8 mouse cellular contexts compared by ENCODE assay signal in the genomic region with DNA sequence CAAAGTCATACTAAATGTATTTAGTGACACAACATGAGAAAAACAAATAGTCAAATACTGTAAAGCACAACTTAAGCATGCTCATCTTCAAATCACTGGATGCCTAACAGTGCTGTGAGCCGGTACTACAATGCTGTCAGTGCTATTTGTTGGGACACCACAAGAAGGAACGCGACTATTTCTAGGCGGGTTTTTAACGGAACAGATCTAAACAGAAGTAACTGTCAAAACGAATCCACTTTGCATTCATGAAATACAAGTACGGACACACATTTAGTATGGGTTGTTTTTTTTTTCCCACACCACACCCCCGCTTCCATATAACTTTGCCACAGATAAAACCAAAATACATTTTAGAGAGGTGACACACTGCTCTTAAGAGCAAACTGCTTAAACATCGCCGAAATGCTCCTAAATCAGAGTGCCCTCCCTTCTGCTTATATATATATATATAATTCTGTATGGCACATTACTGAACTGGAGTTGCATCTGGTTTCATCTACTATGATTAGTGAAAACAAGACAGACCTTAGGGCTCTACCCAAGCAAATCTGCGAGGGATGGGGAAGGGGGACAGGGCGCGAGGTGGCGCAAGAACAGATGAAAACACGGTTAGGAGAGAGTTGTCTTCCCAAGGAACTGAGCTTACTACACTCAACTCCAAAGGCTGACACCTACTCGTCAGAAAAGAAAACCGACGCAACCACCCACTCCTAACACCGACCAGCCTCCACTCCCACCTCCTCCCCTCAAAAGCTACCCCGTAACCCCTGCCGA. TPM values are rescaled to one million over a fixed set of nuclear protein-coding genes. Genes with fewer than 3 reads are reported as not detected.
DNase-seq lines count a peak whose midpoint lies in the region; ATAC-seq and TF ChIP-seq lines count a peak whose summit lies in the region.

No protein-coding gene starts in this region.

- no peaks in the 10 kb centered on the region for H3K36me3 ChIP-seq in forebrain, embryonic 11.5 days (ENCODE audit: control insufficient read depth, insufficient read depth, low read length)
- H3K36me3 ChIP-seq in lung, embryonic 16.5 days (ENCODE audit: control insufficient read depth, insufficient read depth, low read length), result no peaks in the 10 kb centered on the region

- no peaks in the 10 kb centered on the region for H3K27me3 ChIP-seq in forebrain, embryonic 11.5 days (ENCODE audit: control insufficient read depth, insufficient read depth, low read length)
- no peaks in the 10 kb centered on the region for H3K27me3 ChIP-seq in lung, embryonic 16.5 days (ENCODE audit: control insufficient read depth, insufficient read depth, low read depth, low read length)

- intact Hi-C loops in heart, postnatal 25 days (cut with DNase I), result loop anchor here (5.0 to 10.0 kb wide), 6 partner anchors 67 to 492 kb away; partner anchors contain the start of gene Lap3

- peak overlapping the region; percentile 92 for H3K4me3 ChIP-seq in forebrain, embryonic 11.5 days (ENCODE audit: low read depth, low read length)
- H3K4me3 ChIP-seq in layer of hippocampus, adult 2 months, result peak overlapping the region; percentile 97
- peak overlapping the region; percentile 89 for H3K4me3 ChIP-seq in lung, embryonic 16.5 days (ENCODE audit: low read length)

- H3K27ac ChIP-seq in forebrain, embryonic 11.5 days (ENCODE audit: low read depth, low read length), result peak overlapping the region; percentile 97
- peak overlapping the region; percentile 97 for H3K27ac ChIP-seq in layer of hippocampus, adult 2 months
- H3K27ac ChIP-seq in lung, embryonic 16.5 days (ENCODE audit: low read length), result peak overlapping the region; percentile 99

- peak; percentile 18; the same call in 1 of the 2 replicates for ATAC-seq in cerebellum, adult (ENCODE audit: insufficient number of reproducible peaks, low FRiP score, low TSS enrichment)
- ATAC-seq in forebrain, embryonic 11.5 days (replicated peaks; ENCODE audit: low FRiP score), result no peak
- ATAC-seq in lung, embryonic 16.5 days (ENCODE audit: low read depth), result peak; percentile 5

- no peak for DNase-seq in cerebellum, adult 11-12 months
- DNase-seq in adrenal gland, postnatal 25 days, result peak; percentile 60
- DNase-seq in forebrain, embryonic 11.5 days (ENCODE audit: low spot score), result no peak
- peak; percentile 18 for DNase-seq in heart, postnatal 25 days (ENCODE audit: low spot score)
- DNase-seq in layer of hippocampus, adult 2 months (ENCODE audit: low spot score in 2 of 2), result peak; percentile 16 to 37
- DNase-seq in retina, postnatal 1 day, result peak; percentile 69

- WGBS in forebrain, embryonic 11.5 days, result 28% methylated on average over 21 of the region's 21 CpGs
- WGBS in lung, embryonic 16.5 days, result 11% methylated on average over 21 of the region's 21 CpGs

- no peaks in the 10 kb centered on the region for H3K9me3 ChIP-seq in forebrain, embryonic 11.5 days (ENCODE audit: control insufficient read depth, low read length)
- no peaks in the 10 kb centered on the region for H3K9me3 ChIP-seq in lung, embryonic 16.5 days (ENCODE audit: control insufficient read depth, low read length)

- H3K9ac ChIP-seq in forebrain, embryonic 11.5 days (ENCODE audit: low read length), result peak overlapping the region; percentile 94
- peak overlapping the region; percentile 97 for H3K9ac ChIP-seq in lung, embryonic 16.5 days (ENCODE audit: low read length)

- H3K4me2 ChIP-seq in forebrain, embryonic 11.5 days (ENCODE audit: low read depth, low read length, severe bottlenecking), result peak overlapping the region; percentile 79
- H3K4me2 ChIP-seq in lung, embryonic 16.5 days (ENCODE audit: low read depth, low read length), result peak overlapping the region; percentile 94

- peak; percentile 58 for TF ChIP-seq CTCF in layer of hippocampus, adult 2 months (conservative IDR thresholded peaks at IDR 0.05)

- H3K4me1 ChIP-seq in forebrain, embryonic 11.5 days (replicated peaks; ENCODE audit: control insufficient read depth, insufficient read depth, low read length), result no peaks in the 10 kb centered on the region; the same call in 1 of the 2 replicates
- H3K4me1 ChIP-seq in lung, embryonic 16.5 days (replicated peaks; ENCODE audit: control insufficient read depth, insufficient read depth, low read length), result peaks cover 4% of the 10 kb centered on the region

RNA-seq across cellular contexts. Expression of gene Lcorl, which starts 1.7 kb away (rescaled TPM):
- 25.9 and 32.8 TPM in 2 replicates for total RNA-seq in adrenal gland, postnatal 25 days (2021)
- 41.0 and 41.7 TPM in 2 replicates for polyA plus RNA-seq in forebrain, embryonic 11.5 days (2014; fragmentation: Nextera tagmentation; extraction: Ambion mirVana)
- 1 to 10 TPM; 7.6 to 8.4 TPM for total RNA-seq in heart, postnatal 25 days (2021)
- 10 to 100 TPM; 26.0 to 32.8 TPM for total RNA-seq in layer of hippocampus, adult 2 months (2021)
- 30.8 and 36.2 TPM in 2 replicates for polyA plus RNA-seq in lung, embryonic 16.5 days (2015; fragmentation: Nextera tagmentation; extraction: Ambion mirVana)

Comparison
In these comparisons a context has a peak if more than half of its experiments do, and no peak if none do; other contexts are left out.
1. DNase-seq: peak in adrenal gland, postnatal 25 days (single experiment), heart, postnatal 25 days (single experiment), layer of hippocampus, adult 2 months (2 of 2) and retina, postnatal 1 day (single experiment); none in cerebellum, adult 11-12 months (single experiment) and forebrain, embryonic 11.5 days (single experiment).
2. Peak in every context shown above with its lines, with median percentiles within 50 percentile points of each other: H3K27ac ChIP-seq and H3K4me3 ChIP-seq.